Mouse (Mus musculus): ENCODE results near the gene Bet1l.

DNA sequence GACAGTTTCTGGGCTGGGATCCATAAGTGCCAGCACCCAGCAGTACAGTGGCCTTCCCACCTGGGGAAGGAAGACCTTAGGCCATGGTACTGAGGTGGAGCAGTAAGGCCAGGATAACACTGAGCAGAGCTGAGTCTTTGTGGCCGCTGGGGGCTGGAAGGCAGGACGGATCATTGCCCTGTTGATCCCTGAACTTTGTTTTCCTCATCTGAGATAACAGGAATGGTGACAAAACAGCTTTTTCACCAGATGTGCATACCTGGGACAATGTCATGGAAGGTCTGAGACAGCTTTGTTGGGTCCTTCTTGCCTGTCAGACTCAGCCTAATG, 21.7 kb downstream of the Bet1l start:
- TF ChIP-seq CTCF (IDR thresholded peaks at IDR 0.05; ENCODE audit: control insufficient read depth, insufficient read depth, low read length) (no peak), POLR2A (IDR thresholded peaks at IDR 0.05; ENCODE audit: borderline replicate concordance, control insufficient read depth, low read depth, low read length) (no peak)

Measured in bone marrow, adult 2 months (tissue).